Mouse (Mus musculus) right cerebral cortex, postnatal 4 days (tissue): ENCODE measurements around the gene Slc19a1.

Experiments used
- DNase-seq: peaks from one replicate; pipeline ENCODE4 v3.0.0-alpha.2; 2022

The Slc19a1 gene

GRCm38 (mm10) chr10:77033323-77034025 lies 1.4 kb downstream of the Slc19a1 start:
- peak; percentile 60 for DNase-seq

GRCm38 (mm10) chr10:77035487-77035886 lies 3.4 kb downstream of the Slc19a1 start:
- no peak for DNase-seq

GRCm38 (mm10) chr10:77038579-77039174 lies 6.6 kb downstream of the Slc19a1 start:
- DNase-seq, result no peak

GRCm38 (mm10) chr10:77048196-77048595 lies 16.2 kb downstream of the Slc19a1 start:
- DNase-seq, result no peak

GRCm38 (mm10) chr10:77048606-77049005 lies 16.6 kb downstream of the Slc19a1 start:
- DNase-seq, result no peak

GRCm38 (mm10) chr10:77056768-77057167 lies 24.7 kb downstream of the Slc19a1 start:
- no peak for DNase-seq

GRCm38 (mm10) chr10:77061426-77061825 lies 29.4 kb downstream of the Slc19a1 start:
- DNase-seq, result peak; percentile 26

GRCm38 (mm10) chr10:77062393-77063010 lies 30.5 kb downstream of the Slc19a1 start:
- no peak for DNase-seq

GRCm38 (mm10) chr10:77064239-77064638 lies 32.2 kb downstream of the Slc19a1 start:
- DNase-seq, result no peak

- DNase-seq, result no peak
Observed at GRCm38 (mm10) chr10:77064659-77065058, 32.6 kb downstream of the Slc19a1 start.

- DNase-seq, result no peak
Observed at GRCm38 (mm10) chr10:77068469-77068868, 36.4 kb downstream of the Slc19a1 start.

GRCm38 (mm10) chr10:77070072-77070471 lies 38.0 kb downstream of the Slc19a1 start:
- DNase-seq, result peak; percentile 71

GRCm38 (mm10) chr10:77074276-77074974 lies 42.4 kb downstream of the Slc19a1 start:
- no peak for DNase-seq

- DNase-seq, result no peak
Observed at GRCm38 (mm10) chr10:77078456-77078855, 46.4 kb downstream of the Slc19a1 start.

- no peak for DNase-seq
Observed at GRCm38 (mm10) chr10:77078961-77079360, 46.9 kb downstream of the Slc19a1 start.

GRCm38 (mm10) chr10:77082453-77082852 lies 50.4 kb downstream of the Slc19a1 start:
- peak; percentile 80 for DNase-seq

GRCm38 (mm10) chr10:77082921-77083320 lies 50.9 kb downstream of the Slc19a1 start:
- DNase-seq, result no peak

GRCm38 (mm10) chr10:77084568-77084967 lies 52.5 kb downstream of the Slc19a1 start:
- no peak for DNase-seq

- DNase-seq, result no peak
Observed at GRCm38 (mm10) chr10:77089336-77089735, 57.3 kb downstream of the Slc19a1 start.

GRCm38 (mm10) chr10:77090063-77090462 lies 58.0 kb downstream of the Slc19a1 start:
- DNase-seq, result no peak

- DNase-seq, result no peak
Observed at GRCm38 (mm10) chr10:77091538-77092097, 59.6 kb downstream of the Slc19a1 start.

GRCm38 (mm10) chr10:77093817-77094216 lies 61.8 kb downstream of the Slc19a1 start:
- no peak for DNase-seq

- no peak for DNase-seq
Observed at GRCm38 (mm10) chr10:77095666-77096065, 63.6 kb downstream of the Slc19a1 start.
